Mouse (Mus musculus) small intestine, adult 2 months (tissue): ENCODE measurements at regions not wholly inside any gene's neighbourhood (a gene's known extent, or its start where the extent isn't known, plus 50 kb on each side); places are given as distances from the start of the nearest gene placed in this dataset.

ENCODE experiments used
- CTCF ChIP-seq: fragments of 200-500 bp; IDR thresholded peaks from 2 replicates; pipeline ENCODE4 v1.5.1; 2012; ENCODE audit warnings: low read depth, mild to moderate bottlenecking, control low read depth, inconsistent platforms, low read length, moderate library complexity, mixed read lengths; ENCODE audit not compliant: insufficient replicate concordance, insufficient read length; ENCODE audit errors: extremely low read depth
- POLR2A ChIP-seq: fragments of 200-500 bp; IDR thresholded peaks from 2 replicates; pipeline ENCODE4 v1.6.1; 2012; ENCODE audit warnings: low read depth, mild to moderate bottlenecking, control low read depth, inconsistent platforms, low read length, moderate library complexity

GRCm38 (mm10) chr19:44640551-44640950, 77.9 kb downstream of the Hif1an start:
- TF ChIP-seq POLR2A (no peak), CTCF (no peak)
